Mouse (Mus musculus) E14TG2a.4 (cell line): ENCODE results near the gene Gdpd3.

Source experiments
- H3K27me3 ChIP-seq: 2 replicates; pipeline ENCODE4 v1.6.1; 2014; ENCODE audit warnings: low read length, control low read depth; ENCODE audit not compliant: insufficient read depth
- H3K36me3 ChIP-seq: 2 replicates; pipeline ENCODE4 v1.6.1; 2014; ENCODE audit warnings: low read length, control low read depth; ENCODE audit not compliant: insufficient read depth
- H3K4me1 ChIP-seq: replicated peaks from 2 replicates; pipeline ENCODE4 v1.6.1; 2014; ENCODE audit warnings: low read depth, low read length, control low read depth
- H3K4me3 ChIP-seq: replicated peaks from 2 replicates; pipeline ENCODE4 v1.5.1; 2014; ENCODE audit warnings: mild to moderate bottlenecking, low read length
- H3K9me3 ChIP-seq: 2 replicates; pipeline ENCODE4 v1.6.1; 2014; ENCODE audit warnings: low read length, control low read depth
- CTCF ChIP-seq: conservative IDR thresholded peaks from 2 replicates; pipeline ENCODE4 v1.5.1; 2014; ENCODE audit warnings: low read length
- NANOG ChIP-seq: IDR thresholded peaks from 2 replicates; pipeline ENCODE4 v1.6.1; 2014; ENCODE audit warnings: borderline replicate concordance, low read length, mixed read lengths
- POU5F1 ChIP-seq: IDR thresholded peaks from 2 replicates; pipeline ENCODE4 v1.6.1; 2014; ENCODE audit warnings: low read length, borderline replicate concordance

Gene Gdpd3

DNA sequence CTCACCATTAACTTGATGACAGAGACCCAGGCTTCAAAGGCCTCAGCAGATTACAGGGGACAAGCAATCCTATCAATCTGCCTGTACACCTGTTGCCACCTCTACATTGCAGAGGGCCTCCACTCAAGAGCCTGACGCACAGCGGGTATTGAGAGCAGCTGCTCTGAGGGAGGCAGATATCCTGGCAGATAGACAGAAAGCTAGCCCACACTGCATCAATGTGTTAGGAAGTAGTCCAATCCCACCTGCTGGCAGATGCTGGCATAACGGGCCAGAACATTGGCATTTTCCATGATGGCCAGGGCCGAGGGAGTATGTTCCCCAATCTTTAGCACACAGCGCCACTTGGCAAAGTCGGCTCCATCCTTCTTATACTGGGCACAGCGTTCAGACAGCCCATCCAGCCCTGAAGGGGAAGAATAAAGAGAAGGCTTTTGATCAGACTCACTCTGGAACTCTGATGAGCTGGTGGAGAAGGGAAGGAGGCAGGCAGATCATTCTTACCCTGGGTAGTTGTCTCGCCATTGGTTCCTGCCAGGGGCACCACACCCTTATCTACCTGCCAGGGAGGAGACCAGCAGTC is 30.3 kb downstream of the Gdpd3 start:
- Histone ChIP-seq H3K27me3 (no peaks in the 10 kb centered on the region), H3K36me3 (peaks cover 50% of the 10 kb centered on the region), H3K9me3 (no peaks in the 10 kb centered on the region), H3K4me1 (peaks cover 61% of the 10 kb centered on the region), H3K4me3 (peak overlapping the region; percentile 99)
- TF ChIP-seq POU5F1 (no peak), NANOG (no peak), CTCF (peak; percentile 14; the same call in 1 of the 2 replicates)

DNA sequence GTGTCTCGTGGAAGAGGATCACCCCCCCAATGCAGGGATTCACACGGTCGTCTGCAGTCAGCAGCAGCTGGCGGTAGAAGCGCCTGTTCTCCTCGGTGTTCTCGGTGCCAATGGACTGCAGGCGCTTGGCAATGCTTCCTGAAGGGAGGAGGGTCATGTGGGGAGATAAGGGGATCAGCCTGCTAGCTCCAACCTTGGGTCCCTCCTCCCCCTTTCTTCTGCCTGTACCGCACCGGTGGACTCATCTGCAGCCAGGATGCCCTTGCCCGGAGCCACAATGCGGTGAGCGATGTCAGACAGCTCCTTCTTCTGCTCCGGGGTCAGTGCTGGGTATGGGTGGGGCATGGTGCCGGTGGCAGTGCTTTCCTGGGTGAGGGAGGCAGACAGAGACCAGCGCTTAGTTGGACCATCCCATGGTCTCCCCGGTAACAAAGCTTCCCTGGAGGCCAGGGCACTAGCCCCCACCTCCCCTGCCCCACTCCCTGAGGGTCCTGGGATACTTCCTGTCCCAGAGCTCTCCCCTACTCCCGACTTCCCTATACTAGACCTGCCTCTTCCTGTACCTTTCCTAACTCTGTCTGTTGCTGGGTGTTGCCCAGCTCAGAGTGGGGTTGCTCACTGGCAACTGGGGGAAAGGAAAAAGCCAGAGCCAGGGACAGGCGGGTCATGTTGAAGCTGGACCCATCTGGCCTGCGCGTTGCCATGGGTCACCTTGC is 31.4 kb downstream of the Gdpd3 start, which contains the start of gene Fam57b:
TSS of gene Fam57b (plus strand) at position 258 of the 716 bp plus-strand sequence.
- peak within 1 kb of the TSS; percentile 99 for H3K4me3 ChIP-seq
- H3K27me3 ChIP-seq, result no peaks in the 10 kb centered on the region
- TF ChIP-seq POU5F1 (no peak), CTCF (no peak), NANOG (no peak)
- H3K9me3 ChIP-seq, result no peaks in the 10 kb centered on the region
- peaks cover 58% of the 10 kb centered on the region for H3K36me3 ChIP-seq
- H3K4me1 ChIP-seq, result peaks cover 71% of the 10 kb centered on the region

DNA sequence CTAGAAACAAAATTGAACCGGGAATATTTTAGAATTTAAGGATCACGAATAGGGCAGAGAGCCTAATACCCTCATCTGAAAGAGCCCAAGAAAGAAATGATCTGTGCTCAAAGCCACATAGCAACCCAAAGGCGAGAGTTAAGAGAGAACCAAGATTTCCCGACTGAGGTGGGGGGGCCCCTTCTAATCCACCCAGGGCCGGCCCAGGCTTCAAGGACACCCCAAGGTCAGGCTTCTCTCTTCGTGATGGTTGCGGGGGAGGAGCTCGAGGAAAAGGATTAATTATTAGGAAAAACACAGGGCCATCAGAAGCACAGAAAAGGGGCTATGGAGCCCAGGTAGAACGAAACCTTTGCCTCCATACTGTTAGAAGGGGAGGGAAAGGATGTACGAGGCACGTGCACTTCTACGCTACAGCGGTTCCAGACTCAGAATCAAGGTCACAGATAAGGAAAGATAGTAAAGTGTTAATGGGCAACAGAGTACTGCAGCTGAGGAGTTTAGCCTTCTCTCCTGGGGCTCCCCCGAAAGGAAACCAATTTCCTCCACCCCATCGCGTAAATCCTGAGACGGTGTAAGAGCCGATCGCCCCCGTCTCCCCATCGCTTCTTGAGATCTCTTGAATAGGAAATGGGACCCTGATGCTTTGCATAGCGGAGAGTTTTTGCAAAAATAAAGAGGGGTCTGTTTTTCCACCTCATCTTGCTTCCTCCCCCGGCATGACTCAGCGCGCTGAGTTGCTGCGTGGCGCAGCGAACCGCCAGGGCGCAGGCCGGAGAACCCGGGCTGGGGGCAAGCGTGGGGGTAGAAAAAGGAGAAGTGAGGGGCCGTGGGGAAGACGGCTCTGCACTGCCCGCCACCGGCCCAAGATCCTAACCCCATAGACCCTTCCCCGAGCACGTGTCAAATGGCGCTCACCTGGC is 32.3 kb downstream of the Gdpd3 start:
- Histone ChIP-seq H3K4me1 (peaks cover 66% of the 10 kb centered on the region), H3K9me3 (no peaks in the 10 kb centered on the region), H3K27me3 (no peaks in the 10 kb centered on the region), H3K4me3 (peak overlapping the region; percentile 99), H3K36me3 (peaks cover 66% of the 10 kb centered on the region)
- TF ChIP-seq POU5F1 (no peak), CTCF (no peak), NANOG (no peak)

DNA sequence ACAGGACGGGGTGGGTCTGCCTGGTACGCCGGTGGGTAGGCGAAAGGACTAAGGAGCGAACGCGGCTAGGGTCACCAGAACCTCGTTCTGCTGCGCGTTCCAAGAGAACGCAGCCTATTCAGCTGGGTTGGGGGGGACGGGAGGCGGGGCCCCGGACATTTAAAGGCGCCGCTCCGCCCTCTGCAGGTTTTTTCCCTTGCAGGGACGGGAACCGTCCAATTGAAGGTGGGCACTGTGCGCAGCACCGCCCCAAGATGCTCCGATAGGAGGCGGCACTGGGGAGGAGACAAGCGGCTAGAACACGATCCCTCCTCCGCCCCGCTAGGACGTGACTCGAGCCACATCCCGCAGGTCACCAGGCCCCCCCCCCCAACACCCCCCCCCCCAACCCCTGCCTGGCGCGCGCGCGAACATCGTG is 32.9 kb downstream of the Gdpd3 start:
- no peak for TF ChIP-seq POU5F1
- no peak for TF ChIP-seq CTCF
- no peak for TF ChIP-seq NANOG
- peaks cover 59% of the 10 kb centered on the region for H3K4me1 ChIP-seq
- no peaks in the 10 kb centered on the region for H3K9me3 ChIP-seq
- no peaks in the 10 kb centered on the region for H3K27me3 ChIP-seq
- H3K4me3 ChIP-seq, result peak overlapping the region; percentile 99
- peaks cover 68% of the 10 kb centered on the region for H3K36me3 ChIP-seq

GRCm38 (mm10) chr7:126799468-126800268 is 33.5 kb downstream of the Gdpd3 start:
- H3K4me3 ChIP-seq, result peak overlapping the region; percentile 87
- H3K9me3 ChIP-seq, result no peaks in the 10 kb centered on the region
- H3K36me3 ChIP-seq, result peaks cover 68% of the 10 kb centered on the region
- TF ChIP-seq CTCF (no peak), POU5F1 (no peak), NANOG (no peak)
- no peaks in the 10 kb centered on the region for H3K27me3 ChIP-seq
- peaks cover 54% of the 10 kb centered on the region for H3K4me1 ChIP-seq

DNA sequence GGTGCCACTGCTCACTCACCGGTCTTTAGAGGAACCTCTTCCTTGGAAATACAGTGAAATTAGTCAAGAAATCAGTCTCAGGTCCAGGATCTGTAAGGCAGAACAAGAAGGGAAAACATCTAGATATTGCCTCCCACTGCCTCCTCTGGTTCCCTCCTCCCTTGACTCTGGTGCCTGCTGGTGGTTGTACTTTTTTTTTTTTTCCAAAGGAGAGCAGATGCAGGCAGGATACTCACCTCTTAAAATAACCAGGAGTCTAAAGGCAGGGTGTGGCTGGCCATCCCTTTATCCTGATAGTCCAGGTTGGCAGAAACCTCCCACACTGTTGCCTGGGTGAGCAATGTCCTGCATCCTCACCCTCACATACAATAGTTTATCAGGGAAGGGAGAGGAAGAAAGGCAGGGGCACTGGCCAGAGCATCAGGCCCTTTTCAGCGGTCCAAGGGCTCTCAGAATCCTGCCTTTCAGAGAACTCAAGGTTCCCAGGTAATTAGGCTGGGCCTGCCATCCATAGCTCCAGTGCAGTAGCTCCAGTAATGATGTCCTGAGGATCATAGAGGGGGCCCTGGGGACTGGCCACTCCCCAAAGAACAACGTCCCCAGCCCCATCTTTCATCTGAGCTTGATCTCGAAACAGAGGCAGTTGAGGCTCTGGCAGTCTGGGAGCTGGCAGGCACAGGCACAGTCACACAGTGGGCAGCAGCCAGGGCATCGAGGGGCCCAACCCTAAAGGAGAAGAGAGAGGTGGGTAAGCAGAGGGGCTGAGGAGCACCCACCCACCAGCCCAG is 34.3 kb downstream of the Gdpd3 start:
- Histone ChIP-seq H3K4me3 (peak overlapping the region; percentile 87), H3K9me3 (no peaks in the 10 kb centered on the region), H3K27me3 (no peaks in the 10 kb centered on the region), H3K36me3 (peaks cover 66% of the 10 kb centered on the region), H3K4me1 (peaks cover 47% of the 10 kb centered on the region)
- TF ChIP-seq CTCF (no peak), NANOG (no peak), POU5F1 (no peak)

DNA sequence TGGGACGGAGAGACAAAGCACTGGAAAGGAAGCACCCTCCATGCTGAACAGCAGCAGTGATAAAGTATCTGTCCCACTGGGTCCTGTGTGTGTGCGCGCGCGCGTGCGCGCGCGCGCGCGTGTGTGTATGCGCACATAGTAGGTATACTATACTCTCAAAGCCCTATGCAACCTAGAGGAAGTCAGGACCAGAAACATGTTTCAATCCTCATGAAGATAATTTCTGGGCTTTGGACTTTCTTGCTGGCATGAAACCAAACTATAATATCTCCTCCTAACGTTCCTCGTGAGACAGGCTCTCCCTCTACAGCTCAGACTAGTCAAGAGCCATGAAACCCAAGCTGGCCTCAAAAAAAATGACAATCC is 34.9 kb downstream of the Gdpd3 start:
- Histone ChIP-seq H3K36me3 (peaks cover 64% of the 10 kb centered on the region), H3K27me3 (no peaks in the 10 kb centered on the region), H3K4me1 (peaks cover 42% of the 10 kb centered on the region), H3K9me3 (no peaks in the 10 kb centered on the region), H3K4me3 (peak overlapping the region; percentile 87)
- TF ChIP-seq POU5F1 (no peak), NANOG (no peak), CTCF (no peak)
